Comparison of ENCODE assay signal across 9 mouse cellular contexts in the genomic region with DNA sequence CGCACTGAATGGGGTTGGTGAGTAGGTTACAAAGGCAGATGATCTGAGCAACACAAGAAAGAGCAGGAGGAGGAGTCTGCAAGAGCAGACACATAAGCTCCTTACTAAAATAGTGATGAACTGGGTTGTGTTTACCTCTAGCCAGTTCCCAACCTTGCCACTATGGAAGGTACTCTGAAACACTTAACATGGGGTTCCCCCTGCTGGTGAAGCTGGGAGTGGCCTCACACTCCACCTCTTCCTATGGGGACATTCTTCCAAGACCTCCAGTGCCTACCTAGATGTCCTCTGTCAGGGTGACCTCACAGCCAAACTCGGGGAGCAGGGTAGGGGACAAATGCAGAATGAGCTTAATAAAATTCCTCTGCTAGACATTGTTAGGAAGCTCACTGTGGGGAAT.
DNase-seq lines count a peak whose midpoint lies in the region; ATAC-seq lines count a peak whose summit lies in the region.
"Had no signal": no experiment of that assay in that cellular context is flagged by ENCODE, and none has a peak within 500 bp of the region (broad histone marks: within the 10 kb centered on the region; RNA-seq: fewer than 3 reads in every experiment).

No protein-coding gene starts in this region.

- no peak for ATAC-seq in midbrain, embryonic 15.5 days (replicated peaks)
- no peak for ATAC-seq in hindbrain, embryonic 14.5 days (ENCODE audit: low FRiP score)

- no peak overlapping the region for H3K4me2 ChIP-seq in midbrain, embryonic 15.5 days
- no peak overlapping the region for H3K4me2 ChIP-seq in hindbrain, embryonic 14.5 days (replicated peaks)
- H3K4me2 ChIP-seq: liver, embryonic 13.5 days had no signal

- H3K36me3 ChIP-seq in midbrain, embryonic 10.5 days, result no peaks in the 10 kb centered on the region
- H3K36me3 ChIP-seq in midbrain, embryonic 15.5 days (replicated peaks), result no peaks in the 10 kb centered on the region; the same call in 1 of the 2 replicates
- H3K36me3 ChIP-seq in hindbrain, embryonic 14.5 days (replicated peaks; ENCODE audit: control insufficient read depth, insufficient read depth), result peaks cover 38% of the 10 kb centered on the region
- H3K36me3 ChIP-seq: liver, embryonic 13.5 days had no signal

- DNase-seq in midbrain, embryonic 10.5 days (ENCODE audit: low spot score), result peak; percentile 36
- peak; percentile 89 to 90 for DNase-seq in cerebellum, postnatal 14 days
- peak; percentile 67 to 84 for DNase-seq in frontal cortex, postnatal 36 days (ENCODE audit: low spot score in 2 of 2)
- peak; percentile 53 for DNase-seq in hindbrain, embryonic 14.5 days (ENCODE audit: low spot score)
- peak; percentile 67 to 79 for DNase-seq in left cerebral cortex, postnatal 14 days (ENCODE audit: low spot score in 2 of 2)
- DNase-seq in ovary, adult 18-20 months (ENCODE audit: low spot score), result peak; percentile 9
- no peak for DNase-seq in natural killer cell, adult 2 months (ENCODE audit: low spot score in 2 of 2)
- DNase-seq: liver, embryonic 13.5 days had no signal

- no peaks in the 10 kb centered on the region for H3K27me3 ChIP-seq in midbrain, embryonic 10.5 days (ENCODE audit: low read depth, poor library complexity, severe bottlenecking)
- H3K27me3 ChIP-seq in midbrain, embryonic 15.5 days (replicated peaks), result no peaks in the 10 kb centered on the region
- H3K27me3 ChIP-seq in hindbrain, embryonic 14.5 days (ENCODE audit: control insufficient read depth, insufficient read depth, low read length), result no peaks in the 10 kb centered on the region
- H3K27me3 ChIP-seq: liver, embryonic 13.5 days had no signal

- no peak overlapping the region for H3K27ac ChIP-seq in midbrain, embryonic 10.5 days (replicated peaks)
- no peak overlapping the region for H3K27ac ChIP-seq in midbrain, embryonic 15.5 days
- H3K27ac ChIP-seq in hindbrain, embryonic 14.5 days, result no peak overlapping the region
- H3K27ac ChIP-seq: liver, embryonic 13.5 days had no signal

- H3K9me3 ChIP-seq in midbrain, embryonic 10.5 days (replicated peaks), result no peaks in the 10 kb centered on the region
- no peaks in the 10 kb centered on the region for H3K9me3 ChIP-seq in midbrain, embryonic 15.5 days
- H3K9me3 ChIP-seq in hindbrain, embryonic 14.5 days (ENCODE audit: control insufficient read depth, low read length), result no peaks in the 10 kb centered on the region
- H3K9me3 ChIP-seq: liver, embryonic 13.5 days had no signal

- no peak overlapping the region for H3K9ac ChIP-seq in midbrain, embryonic 15.5 days
- H3K9ac ChIP-seq in hindbrain, embryonic 14.5 days, result no peak overlapping the region
- H3K9ac ChIP-seq: liver, embryonic 13.5 days had no signal

- intact Hi-C loops in left cerebral cortex, postnatal 14 days (cut with DNase I), result loop anchor here (5.0 to 10.0 kb wide), 3 partner anchors 150 to 835 kb away; no protein-coding TSS in a partner anchor

- H3K4me3 ChIP-seq in midbrain, embryonic 10.5 days, result no peak overlapping the region
- no peak overlapping the region for H3K4me3 ChIP-seq in midbrain, embryonic 15.5 days
- H3K4me3 ChIP-seq in hindbrain, embryonic 14.5 days (replicated peaks; ENCODE audit: low read length), result no peak overlapping the region
- H3K4me3 ChIP-seq: liver, embryonic 13.5 days had no signal

- H3K4me1 ChIP-seq in midbrain, embryonic 10.5 days, result peaks cover 19% of the 10 kb centered on the region
- peaks cover 23% of the 10 kb centered on the region for H3K4me1 ChIP-seq in midbrain, embryonic 15.5 days
- peaks cover 24% of the 10 kb centered on the region for H3K4me1 ChIP-seq in hindbrain, embryonic 14.5 days (replicated peaks; ENCODE audit: control insufficient read depth, insufficient read depth, low read length)
- H3K4me1 ChIP-seq: liver, embryonic 13.5 days had no signal

- 65% methylated on average over 2 of the region's 2 CpGs for WGBS in midbrain, embryonic 10.5 days
- WGBS in midbrain, embryonic 15.5 days, result 56% methylated on average over 2 of the region's 2 CpGs
- 60% methylated on average over 2 of the region's 2 CpGs for whole genome bisulfite sequencing in hindbrain, embryonic 14.5 days

Comparison
In these comparisons a context has a peak if more than half of its experiments do, and no peak if none do; other contexts are left out.
1. DNase-seq: peak in midbrain, embryonic 10.5 days (single experiment), cerebellum, postnatal 14 days (2 of 2), frontal cortex, postnatal 36 days (2 of 2), hindbrain, embryonic 14.5 days (single experiment), left cerebral cortex, postnatal 14 days (2 of 2) and ovary, adult 18-20 months (single experiment); none in natural killer cell, adult 2 months (0 of 2).